Mouse (Mus musculus) liver, postnatal 0 days (tissue): Measurements from ENCODE around the gene Gys1.

Source experiments
- CTCF ChIP-seq: sonication (generic); IDR thresholded peaks from 2 replicates; pipeline ENCODE4 v1.5.1; 2016; ENCODE audit warnings: antibody characterized with exemption, low read depth
- EP300 ChIP-seq: IDR thresholded peaks from 2 replicates; pipeline ENCODE4 v1.6.1; 2016; ENCODE audit warnings: antibody characterized with exemption, low read depth, mild to moderate bottlenecking

DNA sequence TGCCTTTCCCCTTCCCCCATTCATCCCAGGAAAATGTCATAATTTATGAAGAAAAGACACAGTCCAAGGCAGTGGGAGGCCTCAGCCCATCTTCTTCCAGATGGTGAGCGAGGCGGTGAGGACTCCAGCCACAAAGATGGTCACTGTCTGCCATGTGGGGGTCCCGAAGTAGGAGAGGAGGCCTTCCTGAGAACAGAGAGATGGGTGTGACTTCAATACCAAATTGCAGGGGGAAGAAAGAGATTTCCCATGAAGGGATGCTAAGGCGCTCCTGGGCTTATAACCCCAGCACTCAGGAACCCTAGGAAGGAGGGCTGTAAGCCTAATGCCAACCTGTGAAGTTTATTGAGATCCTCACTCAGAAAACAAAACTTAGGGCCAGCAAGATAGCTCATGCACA, 27.1 kb downstream of the Gys1 start:
- TF ChIP-seq CTCF (no peak), EP300 (no peak)
